Mouse (Mus musculus) spleen, postnatal 36 days (tissue): ENCODE measurements around the gene Map3k14.

Source experiments
- DNase-seq, 2 experiments: peaks; one replicate each; pipeline ENCODE4 v3.0.0; 2022; ENCODE audit warnings: low spot score in 2 of 2, mixed read lengths in 1 of 2

Gene Map3k14

DNA sequence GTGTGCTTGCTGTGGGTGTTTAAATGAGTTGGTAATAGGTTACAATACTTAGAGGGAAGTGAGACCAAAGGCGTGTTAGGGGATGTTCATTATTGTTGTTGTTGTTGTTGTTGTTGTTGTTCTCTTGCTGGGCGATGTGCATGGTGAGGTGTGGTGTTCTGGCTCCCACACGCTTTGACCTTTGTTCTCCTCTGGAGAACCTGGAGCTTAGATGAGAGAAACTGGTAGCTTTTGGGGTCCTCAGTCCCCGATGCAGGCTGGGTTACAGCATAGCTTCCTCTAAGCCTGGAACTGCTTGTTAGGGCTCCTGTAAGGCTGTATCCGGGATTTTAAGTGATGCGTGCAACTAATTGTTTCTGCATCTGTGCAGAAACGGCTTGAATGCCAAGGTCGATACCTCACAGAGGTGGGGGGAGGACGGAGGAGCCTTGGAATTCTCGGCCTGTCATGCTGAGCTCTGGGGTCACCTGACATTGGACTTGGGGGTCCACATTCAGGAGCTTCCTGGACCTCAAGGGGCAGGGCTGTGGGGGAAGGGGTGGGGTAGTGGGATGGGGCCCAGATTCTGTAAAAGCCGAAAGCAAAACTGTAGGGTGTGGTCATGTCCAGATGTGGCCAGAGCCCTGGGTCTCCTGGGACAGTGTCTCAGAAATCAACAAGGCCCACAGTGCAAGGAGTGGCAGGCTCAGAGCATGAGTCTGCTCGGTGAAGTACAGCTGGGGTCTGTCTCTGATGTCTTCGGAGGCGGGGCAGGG, 91.4 kb downstream of the Map3k14 start:
- peak; percentile 58 to 60 for DNase-seq

DNA sequence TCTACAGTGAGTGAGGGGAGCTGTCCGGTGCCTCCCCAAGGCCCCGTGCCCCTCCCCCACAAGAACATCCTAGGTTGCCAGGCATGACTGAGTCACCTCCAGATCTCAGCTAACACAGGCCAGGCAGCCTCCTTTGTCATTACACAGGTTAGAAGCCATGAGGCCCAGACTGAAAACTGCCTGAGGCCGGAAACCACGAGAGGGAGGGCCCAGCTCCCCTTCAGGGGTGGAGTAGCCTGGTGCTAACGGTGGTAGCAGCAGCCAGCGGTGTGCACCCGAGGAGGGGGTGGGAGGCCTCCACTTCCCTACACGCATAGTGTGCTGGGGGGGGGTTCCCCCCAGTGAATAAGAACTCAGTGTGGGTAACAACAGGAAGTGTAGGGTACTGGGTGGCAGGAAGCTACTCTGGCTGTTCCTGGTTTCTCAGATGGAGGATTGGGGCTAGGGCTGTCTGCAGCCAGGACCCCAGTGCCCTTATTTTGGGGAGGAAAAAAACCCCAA, 92.3 kb downstream of the Map3k14 start:
- DNase-seq, result peak; percentile 97

DNA sequence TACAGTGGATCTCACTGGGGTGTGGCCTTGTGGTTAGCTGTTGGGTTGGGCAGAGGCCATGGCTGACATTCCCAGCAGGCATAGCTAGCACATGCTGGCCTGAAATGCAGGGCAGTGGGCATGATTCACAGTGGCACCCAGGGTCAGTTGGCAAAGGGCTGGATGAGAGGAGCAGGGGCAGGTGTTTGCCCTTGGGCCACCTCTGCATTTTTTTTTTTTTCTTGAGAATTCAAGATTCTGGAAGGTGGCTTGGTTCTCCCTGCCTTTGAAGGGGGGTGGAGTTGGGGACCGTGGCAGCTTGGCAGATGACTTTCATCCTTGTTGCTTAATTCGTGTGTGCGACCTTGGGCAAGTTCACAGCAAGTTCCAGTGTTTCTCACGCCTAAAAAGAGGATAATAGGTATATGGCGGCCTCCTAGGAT, 92.8 kb downstream of the Map3k14 start:
- DNase-seq, result no peak

DNA sequence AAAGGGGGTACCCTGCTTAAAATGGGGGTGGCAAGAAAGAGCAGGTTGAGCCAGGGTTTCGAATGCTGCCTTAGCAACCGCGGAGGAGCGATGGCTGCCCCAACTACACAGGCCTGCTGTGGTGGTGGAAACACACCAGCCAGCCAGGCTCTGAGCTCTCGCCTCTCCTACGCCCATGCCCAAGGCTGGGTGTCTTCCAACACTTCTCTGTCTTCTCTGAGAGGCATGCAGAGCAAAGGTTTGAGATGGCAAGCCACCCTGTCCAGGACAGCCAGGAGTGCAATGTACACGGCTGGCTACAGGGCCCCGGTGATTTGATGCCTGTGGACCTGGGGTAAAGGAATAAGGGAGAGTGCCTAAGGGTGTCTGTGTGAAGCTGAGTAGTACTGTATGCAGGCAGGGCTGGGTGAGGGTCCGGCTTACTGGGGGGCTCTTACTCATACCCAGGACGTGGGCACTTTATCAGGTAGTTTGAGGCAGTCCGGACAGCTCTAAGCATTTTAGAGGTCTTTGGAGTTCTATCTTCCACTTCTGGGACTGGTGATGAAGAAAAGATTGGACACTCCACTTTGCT, 93.4 kb downstream of the Map3k14 start:
- DNase-seq, result peak in 1 of 2 experiments; percentile 14

- peak in 1 of 2 experiments; percentile 8 for DNase-seq
Measured at GRCm38 (mm10) chr11:103173041-103173770, 94.1 kb downstream of the Map3k14 start.

DNA sequence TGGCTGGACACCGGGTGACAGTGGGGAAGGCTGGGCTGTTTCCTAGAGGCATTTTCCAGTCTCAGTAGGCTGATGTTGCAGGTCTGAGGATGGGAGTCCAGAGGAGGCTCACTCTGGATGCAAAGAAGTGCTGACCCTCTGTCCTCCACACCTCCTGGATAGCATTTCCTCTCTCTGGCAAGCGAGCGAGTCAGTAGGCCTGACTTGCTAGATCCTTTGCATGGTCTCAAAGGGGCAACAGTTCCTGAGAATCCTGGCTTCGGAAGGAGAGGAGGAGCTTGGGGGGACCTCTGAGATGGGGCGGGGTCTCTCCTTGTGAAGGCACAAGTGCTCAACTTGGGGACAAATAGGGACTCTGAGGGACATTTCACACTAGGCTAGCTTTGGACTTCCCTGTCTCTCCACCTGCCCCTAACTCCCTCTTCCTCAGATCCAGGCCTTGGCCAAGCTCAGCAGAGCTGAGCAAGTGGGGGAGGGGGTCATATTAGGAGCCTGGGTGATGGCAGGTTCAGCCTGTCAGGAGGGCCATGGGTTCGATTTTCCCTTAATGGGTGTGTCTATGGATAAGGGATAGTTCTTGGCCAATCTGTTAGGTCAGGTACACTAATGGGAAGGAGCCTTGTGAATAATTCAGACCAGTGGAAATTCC, 94.8 kb downstream of the Map3k14 start:
- no peak for DNase-seq

GRCm38 (mm10) chr11:103171703-103172391, 95.4 kb downstream of the Map3k14 start:
- peak; percentile 69 for DNase-seq

GRCm38 (mm10) chr11:103171286-103171620, 96.0 kb downstream of the Map3k14 start:
- no peak for DNase-seq

DNA sequence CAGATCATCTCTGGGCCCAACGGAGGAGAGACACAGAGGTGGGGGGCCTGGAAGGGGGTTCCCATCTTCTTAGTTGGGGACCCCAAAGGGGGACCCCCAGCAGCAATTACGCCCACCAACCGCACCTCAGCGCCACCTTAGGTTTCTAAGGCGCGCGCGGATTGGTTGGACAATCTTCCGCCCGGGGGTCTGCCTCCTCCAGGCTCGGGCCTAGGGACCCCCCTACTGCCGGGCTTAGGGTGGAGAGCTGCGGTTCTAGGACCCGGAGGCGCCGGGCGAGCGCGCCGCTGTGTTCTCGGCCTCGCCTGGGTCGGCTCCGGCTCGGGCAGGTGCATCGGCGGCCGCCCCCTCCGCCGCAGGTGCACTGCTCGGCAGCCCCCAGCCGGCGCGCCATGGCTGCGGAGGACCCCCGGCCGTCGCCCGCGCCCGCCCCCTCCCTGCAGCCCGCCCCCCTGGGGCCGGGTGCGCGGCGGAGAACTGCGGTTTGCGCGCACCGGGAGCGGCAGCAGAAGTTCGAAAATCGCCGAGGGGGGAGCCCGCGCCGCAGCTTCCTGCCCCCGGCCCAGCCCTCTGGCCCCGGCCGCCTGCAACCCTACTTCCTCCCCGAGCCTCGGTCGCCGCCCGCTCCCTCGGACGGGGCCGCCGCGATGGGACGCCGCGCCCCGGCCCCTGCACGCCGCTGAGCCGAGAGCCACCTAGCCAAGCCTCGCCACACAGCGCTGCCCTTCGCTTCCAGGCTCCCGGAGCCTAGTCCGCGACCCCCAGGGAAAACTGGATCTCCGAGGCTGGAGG, 96.6 kb downstream of the Map3k14 start, which contains the start of gene Fmnl1:
Fmnl1 (plus strand) TSS at position 614 of the 792 bp plus-strand sequence.
- peak; percentile 81 to 86 for DNase-seq

- DNase-seq, result no peak
Measured at GRCm38 (mm10) chr11:103170111-103170493, 97.2 kb downstream of the Map3k14 start.
